Mouse (Mus musculus): ENCODE results near the gene Fbln7.

GRCm38 (mm10) chr2:128943538-128944528 lies 81.1 kb downstream of the Fbln7 start, which contains the start of gene Zc3h8:
- TF ChIP-seq CTCF (IDR thresholded peaks at IDR 0.05; ENCODE audit: extremely low read depth, insufficient read depth, insufficient read length, insufficient replicate concordance) (no peak), POLR2A (IDR thresholded peaks at IDR 0.05; ENCODE audit: low read depth, low read length) (peak; percentile 71; the same call in 1 of the 2 replicates)

All from spleen, adult 2 months (tissue).